Mouse (Mus musculus): ENCODE data around the gene Arih2.
"Not testable (repeated sequence)": the region's sequence is repeated elsewhere in the genome, so short reads cannot be mapped to it uniquely, and the experiment has no call there.

Arih2 gene

GRCm38 (mm10) chr9:108648611-108649560, at the start of gene Arih2:
Gene Arih2, minus strand, starts transcription at chr9:108649386.
- DNase-seq (ENCODE audit: low spot score in 2 of 2) = peak; percentile 76 to 87

DNA sequence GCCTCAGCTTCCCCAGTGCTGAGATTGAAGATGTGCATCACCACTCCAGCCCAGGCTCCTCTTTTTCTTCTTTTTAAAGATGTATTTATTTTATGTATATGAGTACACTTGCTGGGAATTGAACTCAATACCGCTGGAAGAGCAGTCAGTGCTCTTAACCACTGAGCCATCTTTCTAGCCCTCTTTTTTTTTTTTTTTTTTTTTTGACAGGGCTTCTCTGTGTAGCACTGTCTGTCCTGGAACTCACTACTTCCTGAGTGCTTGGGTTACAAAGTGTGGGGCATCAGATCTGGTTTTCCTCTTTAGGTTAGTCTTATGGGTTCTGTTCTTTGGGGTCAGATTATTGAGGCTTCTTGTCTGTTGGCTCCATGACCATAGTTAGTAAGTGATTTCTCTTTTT, 45.3 kb upstream of the Arih2 start:
- DNase-seq (ENCODE audit: low spot score in 2 of 2) = no peak

GRCm38 (mm10) chr9:108693946-108694345, 44.8 kb upstream of the Arih2 start:
- DNase-seq (ENCODE audit: low spot score in 2 of 2) = no peak

- DNase-seq (ENCODE audit: low spot score in 2 of 2) = peak in 1 of 2 experiments; percentile 27
Measured at GRCm38 (mm10) chr9:108692226-108693041, 43.2 kb upstream of the Arih2 start.

DNA sequence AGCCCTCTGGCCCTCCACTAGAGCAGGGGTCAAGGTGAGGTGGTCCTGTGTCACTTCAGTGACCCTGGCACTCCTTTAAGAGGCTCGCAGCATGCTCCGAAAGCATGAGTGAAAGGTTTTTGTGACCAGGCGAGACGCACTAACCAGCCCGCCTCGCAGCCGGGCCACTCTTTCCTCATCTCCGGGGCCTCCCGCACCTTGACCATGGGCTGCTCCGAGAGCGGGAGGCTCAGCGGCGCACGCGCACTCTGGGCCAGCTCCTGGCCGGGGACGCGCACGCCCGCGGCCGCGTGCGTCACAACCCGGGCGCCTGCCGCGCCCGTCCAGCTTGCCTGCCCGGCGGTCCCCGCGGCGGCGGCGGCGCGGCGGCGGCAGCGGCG, 42.6 kb upstream of the Arih2 start:
- DNase-seq (ENCODE audit: low spot score in 2 of 2) = peak; percentile 61 to 73

- no peak for DNase-seq (ENCODE audit: low spot score in 2 of 2)
Measured at GRCm38 (mm10) chr9:108691371-108691770, 42.2 kb upstream of the Arih2 start.

DNA sequence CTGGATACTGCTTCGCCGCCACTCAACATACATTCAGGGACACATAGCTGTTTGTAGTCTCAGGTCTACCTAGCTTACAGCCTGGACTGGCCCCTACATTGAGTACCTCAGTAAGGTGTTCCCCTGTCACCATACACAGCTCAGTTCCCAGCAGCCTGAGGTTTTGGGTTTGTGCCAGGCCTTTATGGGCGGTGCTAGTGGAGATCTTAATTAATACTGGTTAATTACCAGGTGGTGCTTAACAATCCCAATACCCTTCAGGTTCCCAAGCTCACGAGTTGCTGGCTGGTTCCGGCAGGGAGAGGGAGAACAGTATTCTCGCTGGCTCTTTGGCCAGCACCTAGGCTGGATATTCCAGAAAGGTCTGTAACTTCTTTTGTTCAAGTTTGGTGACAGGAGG, 41.7 kb upstream of the Arih2 start:
- DNase-seq (ENCODE audit: low spot score in 2 of 2) = no peak

- no peak for DNase-seq (ENCODE audit: low spot score in 2 of 2)
Measured at GRCm38 (mm10) chr9:108689993-108690392, 40.8 kb upstream of the Arih2 start.

GRCm38 (mm10) chr9:108689106-108689505, 39.9 kb upstream of the Arih2 start, which contains the start of gene Prkar2a:
Gene Prkar2a, plus strand, starts transcription at chr9:108689314.
- no peak for DNase-seq (ENCODE audit: low spot score in 2 of 2)

DNA sequence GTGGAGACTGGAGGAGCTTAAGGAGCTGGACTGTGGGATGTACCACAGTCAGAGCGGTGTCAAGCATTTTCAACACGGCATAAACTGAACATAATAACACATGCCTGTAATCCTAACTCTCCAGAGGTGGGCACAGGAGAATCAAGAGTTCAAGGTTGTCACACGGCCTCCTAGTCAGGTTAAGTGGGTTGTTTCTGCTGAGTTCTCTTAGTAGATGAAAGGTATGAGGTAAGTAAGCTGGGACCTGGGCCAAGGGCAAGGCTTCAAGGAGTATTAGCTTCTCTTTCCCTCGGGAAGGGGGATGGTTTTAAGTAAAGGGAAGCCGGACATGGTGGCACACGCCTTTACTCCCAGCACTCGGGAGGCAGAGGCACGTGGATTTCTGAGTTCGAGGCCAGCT, 39.3 kb upstream of the Arih2 start:
- DNase-seq (ENCODE audit: low spot score in 2 of 2) = no peak

DNA sequence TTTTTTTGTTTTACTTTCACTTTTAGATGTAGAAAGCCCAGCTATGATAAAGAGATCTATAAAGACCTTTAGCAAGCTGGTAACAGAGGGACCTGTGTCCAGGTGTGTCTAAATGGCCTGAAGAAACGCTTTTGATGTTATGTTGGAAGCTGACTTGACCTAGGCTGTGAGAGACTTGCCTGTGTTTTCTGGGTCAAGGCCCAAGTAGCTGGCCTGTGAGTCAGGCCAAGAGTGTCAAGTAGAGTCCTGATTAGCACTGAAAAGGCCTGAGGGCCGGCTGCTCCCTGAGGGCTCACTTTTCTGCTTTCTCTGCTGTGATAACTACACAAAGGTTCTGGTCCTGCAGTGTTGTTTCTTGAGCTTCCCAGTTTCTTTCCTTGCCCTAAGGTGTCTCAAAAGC, 38.5 kb upstream of the Arih2 start:
- DNase-seq (ENCODE audit: low spot score in 2 of 2) = no peak

GRCm38 (mm10) chr9:108687181-108687580, 38.0 kb upstream of the Arih2 start:
- DNase-seq (ENCODE audit: low spot score in 2 of 2) = no peak

- no peak for DNase-seq (ENCODE audit: low spot score in 2 of 2)
Measured at GRCm38 (mm10) chr9:108686475-108686887, 37.3 kb upstream of the Arih2 start.

- no peak for DNase-seq (ENCODE audit: low spot score in 2 of 2)
Measured at GRCm38 (mm10) chr9:108680026-108680425, 30.8 kb upstream of the Arih2 start.

- DNase-seq (ENCODE audit: low spot score in 2 of 2) = no peak
Measured at GRCm38 (mm10) chr9:108673151-108673550, 24.0 kb upstream of the Arih2 start.

- DNase-seq (ENCODE audit: low spot score in 2 of 2) = no peak
Measured at GRCm38 (mm10) chr9:108669875-108670274, 20.7 kb upstream of the Arih2 start.

- no peak for DNase-seq (ENCODE audit: low spot score in 2 of 2)
Measured at GRCm38 (mm10) chr9:108662660-108663059, 13.5 kb upstream of the Arih2 start.

DNA sequence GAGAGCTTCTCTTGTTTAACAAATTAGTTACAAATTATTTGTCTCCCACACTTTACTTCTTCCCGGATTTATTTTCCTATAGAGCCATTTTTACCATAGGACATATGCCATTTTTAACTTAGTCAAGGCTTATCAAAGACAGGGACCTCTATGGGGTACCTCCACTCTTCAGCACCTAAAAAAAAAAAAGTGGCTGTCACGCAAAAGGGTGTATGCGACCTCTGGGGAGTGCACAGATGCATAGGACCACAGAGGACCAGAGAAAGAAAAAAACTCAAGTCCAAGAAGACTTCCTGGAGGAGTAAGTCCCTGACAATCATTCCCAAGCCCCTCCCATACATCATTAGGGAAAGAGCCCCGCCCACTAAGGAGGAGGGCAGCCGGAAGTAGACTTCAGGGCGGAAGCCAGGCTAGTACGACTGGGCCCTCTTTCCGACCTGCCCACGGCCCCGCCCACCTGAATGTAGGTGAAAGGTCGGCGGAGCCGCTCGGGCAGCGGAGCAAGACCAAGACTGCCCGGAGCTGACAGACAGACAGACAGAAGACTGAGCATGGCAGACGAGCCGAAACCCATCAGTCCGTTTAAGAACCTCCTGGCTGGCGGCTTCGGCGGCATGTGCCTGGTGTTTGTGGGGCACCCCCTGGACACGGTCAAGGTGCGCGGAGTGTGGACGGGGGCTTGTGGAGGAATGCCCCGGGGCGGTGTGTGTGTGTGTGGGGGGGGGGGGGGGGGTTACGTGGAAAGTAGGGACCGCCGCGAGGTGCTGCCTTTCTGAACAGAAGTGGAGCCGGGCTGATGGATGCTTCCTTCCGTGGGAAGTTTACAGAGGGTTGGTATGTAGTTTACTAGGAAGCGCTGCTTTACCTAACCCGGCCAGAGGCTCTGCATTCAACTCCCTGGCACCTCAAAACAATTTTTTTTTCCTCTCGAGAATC, 12.8 kb upstream of the Arih2 start, which contains the start of gene Slc25a20:
Gene Slc25a20 (plus strand): TSS at position 412 of the 936 bp plus-strand sequence.
- DNase-seq (ENCODE audit: low spot score in 2 of 2) = peak; percentile 68 to 76

DNA sequence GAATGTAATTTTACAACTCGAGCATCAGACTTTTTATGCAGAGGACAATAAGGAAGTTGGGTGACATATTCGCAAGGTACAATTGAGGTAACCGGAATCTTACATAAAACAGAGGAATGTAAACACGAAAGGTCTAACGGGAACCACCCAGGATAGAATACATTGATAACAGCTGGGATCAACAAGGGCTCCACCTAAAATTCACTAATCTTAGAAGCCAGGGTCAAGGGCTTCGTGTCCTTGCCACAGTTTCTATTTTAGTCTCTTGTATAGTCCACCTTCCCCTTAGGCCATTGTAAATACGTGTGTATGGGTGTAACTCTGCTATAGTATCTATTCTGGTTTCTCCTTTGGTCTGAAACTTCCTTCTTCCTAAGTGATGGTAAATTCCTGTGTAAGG, 6.7 kb upstream of the Arih2 start:
- DNase-seq (ENCODE audit: low spot score in 2 of 2) = not testable (repeated sequence)

- no peak for DNase-seq (ENCODE audit: low spot score in 2 of 2)
Measured at GRCm38 (mm10) chr9:108654566-108655464, 5.6 kb upstream of the Arih2 start.
